Mouse (Mus musculus) layer of hippocampus, postnatal 10 days (tissue): ENCODE data around the gene Hmgb1. TPM values are rescaled to one million over a fixed set of nuclear protein-coding genes. Genes with fewer than 3 reads are reported as not detected.

ENCODE experiments used
- DNase-seq, 2 experiments: peaks; one replicate each; pipeline ENCODE4 v3.0.0; 2021; ENCODE audit warnings: low spot score in 2 of 2
- total RNA-seq, 2 experiments: library from RNA; stranded (reverse); gene quantifications; 2 replicates each; pipeline ENCODE4 v1.2.3; 2021

Hmgb1 gene
- total RNA-seq, 2 experiments from 2014 or later = 209 to 222 TPM

GRCm38 (mm10) chr5:149108178-149108577, 76.1 kb downstream of the Hmgb1 start:
- no peak for DNase-seq

GRCm38 (mm10) chr5:149107566-149107965, 76.7 kb downstream of the Hmgb1 start:
- no peak for DNase-seq

GRCm38 (mm10) chr5:149104096-149104725, 80.1 kb downstream of the Hmgb1 start:
- DNase-seq = no peak

- no peak for DNase-seq
These were observed 82.4 kb downstream of the Hmgb1 start for GRCm38 (mm10) chr5:149101869-149102268.

GRCm38 (mm10) chr5:149100091-149100490, 84.2 kb downstream of the Hmgb1 start:
- DNase-seq = no peak

- no peak for DNase-seq
These were observed 85.3 kb downstream of the Hmgb1 start for GRCm38 (mm10) chr5:149099009-149099408.

GRCm38 (mm10) chr5:149097841-149098240, 86.4 kb downstream of the Hmgb1 start:
- DNase-seq = no peak

- DNase-seq = no peak
These were observed 88.0 kb downstream of the Hmgb1 start for GRCm38 (mm10) chr5:149096284-149096683.

GRCm38 (mm10) chr5:149092926-149093325, 91.4 kb downstream of the Hmgb1 start:
- no peak for DNase-seq

GRCm38 (mm10) chr5:149092526-149092925, 91.8 kb downstream of the Hmgb1 start:
- no peak for DNase-seq

- DNase-seq = no peak
These were observed 93.0 kb downstream of the Hmgb1 start for GRCm38 (mm10) chr5:149091256-149091655.

- DNase-seq = no peak
These were observed 94.4 kb downstream of the Hmgb1 start for GRCm38 (mm10) chr5:149089860-149090259.

- no peak for DNase-seq
These were observed 94.8 kb downstream of the Hmgb1 start for GRCm38 (mm10) chr5:149089456-149089855.

GRCm38 (mm10) chr5:149088891-149089290, 95.4 kb downstream of the Hmgb1 start:
- no peak for DNase-seq

GRCm38 (mm10) chr5:149088149-149088548, 96.1 kb downstream of the Hmgb1 start:
- DNase-seq = no peak

GRCm38 (mm10) chr5:149086382-149087244, 97.7 kb downstream of the Hmgb1 start:
- DNase-seq = no peak

GRCm38 (mm10) chr5:149080466-149080865, 103.8 kb downstream of the Hmgb1 start:
- DNase-seq = no peak

GRCm38 (mm10) chr5:149079758-149080150, 104.5 kb downstream of the Hmgb1 start:
- no peak for DNase-seq

- no peak for DNase-seq
These were observed 105.1 kb downstream of the Hmgb1 start for GRCm38 (mm10) chr5:149079018-149079757.

GRCm38 (mm10) chr5:149077136-149077535, 107.2 kb downstream of the Hmgb1 start:
- DNase-seq = no peak

- no peak for DNase-seq
These were observed 112.7 kb downstream of the Hmgb1 start for GRCm38 (mm10) chr5:149071546-149071945.

GRCm38 (mm10) chr5:149068745-149069144, 115.5 kb downstream of the Hmgb1 start:
- no peak for DNase-seq
